Mouse (Mus musculus): Measurements from ENCODE around the gene Ago3. TPM values are rescaled to one million over a fixed set of nuclear protein-coding genes. Genes with fewer than 3 reads are reported as not detected.

Ago3 gene
- total RNA-seq, 1 experiment from 2014 or later: 19.3 TPM

DNA sequence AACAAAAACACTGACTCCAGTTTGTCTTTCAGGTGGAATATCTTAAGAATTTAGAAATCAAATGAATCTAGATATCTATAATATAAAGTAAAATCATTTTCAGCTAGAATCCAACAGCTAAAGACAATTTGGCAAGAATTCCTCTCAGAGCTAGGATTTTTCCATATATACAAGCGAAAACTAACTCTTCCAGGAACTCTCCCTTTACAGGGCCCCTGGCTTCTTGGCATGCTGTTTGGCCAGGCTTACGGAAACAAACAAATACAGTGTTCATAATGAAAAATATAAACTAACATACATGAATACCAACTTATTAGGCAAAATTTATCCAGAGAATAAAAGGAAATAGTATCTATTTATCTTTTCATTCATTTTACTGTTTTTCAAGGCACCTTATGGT, 5.5 kb downstream of the Ago3 start:
- no peak for DNase-seq

DNA sequence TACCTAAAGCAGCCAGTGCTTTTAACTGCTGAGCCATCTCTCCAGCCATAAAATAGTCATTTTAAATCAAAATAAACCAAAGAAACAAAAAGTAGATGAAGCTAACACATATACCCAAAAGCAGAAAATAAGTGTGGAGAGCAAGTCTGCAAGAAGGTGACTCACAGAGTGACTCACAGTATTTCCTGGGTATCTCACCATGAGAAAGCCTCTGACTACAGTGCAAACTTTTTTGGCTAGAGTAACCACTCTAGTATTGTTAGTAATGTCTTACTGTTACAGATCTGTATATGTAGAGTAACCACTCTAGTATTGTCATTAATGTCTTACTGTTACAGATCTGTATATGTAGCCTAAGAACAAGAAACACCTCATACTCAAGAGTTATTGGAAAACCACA, 13.6 kb downstream of the Ago3 start:
- DNase-seq: no peak

DNA sequence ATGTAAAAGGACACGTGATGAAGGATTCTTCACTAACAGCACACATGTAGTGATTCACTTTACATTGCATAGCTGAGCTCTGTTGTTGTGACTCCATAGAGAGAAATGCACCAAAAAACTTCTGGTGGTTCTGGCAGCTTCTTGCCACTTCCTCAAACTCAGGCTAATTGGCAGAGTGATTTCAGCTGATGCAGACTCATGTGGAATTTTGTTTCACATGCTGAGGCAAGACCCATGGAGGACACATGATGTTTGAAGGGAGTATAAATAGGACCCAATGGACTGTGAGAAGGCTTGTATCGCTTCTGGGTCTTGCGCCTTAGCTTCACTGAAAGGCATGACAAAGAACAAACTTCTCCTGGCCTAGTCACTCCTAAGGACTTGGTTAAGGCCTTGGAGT, 16.8 kb downstream of the Ago3 start:
- DNase-seq: no peak

DNA sequence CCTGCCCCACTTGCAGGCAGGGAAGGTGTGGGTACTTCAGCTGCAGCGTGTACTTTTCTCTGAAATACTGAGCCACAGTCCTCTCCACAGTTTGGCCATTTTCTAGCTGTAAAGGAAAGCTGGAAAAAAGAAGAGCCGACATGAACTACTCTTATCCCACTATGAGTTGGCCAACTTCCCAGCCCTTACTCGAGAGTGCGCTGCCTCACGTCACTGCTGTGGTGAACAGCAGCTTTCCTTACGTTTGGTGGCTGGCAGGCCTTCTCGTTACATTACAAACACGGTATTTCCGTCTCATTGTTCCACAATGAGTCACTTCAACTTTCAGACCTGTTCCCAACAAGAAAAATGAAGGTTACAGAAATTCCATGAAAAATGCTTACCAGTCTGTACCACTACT, 57.9 kb downstream of the Ago3 start:
- DNase-seq: peak; percentile 46

DNA sequence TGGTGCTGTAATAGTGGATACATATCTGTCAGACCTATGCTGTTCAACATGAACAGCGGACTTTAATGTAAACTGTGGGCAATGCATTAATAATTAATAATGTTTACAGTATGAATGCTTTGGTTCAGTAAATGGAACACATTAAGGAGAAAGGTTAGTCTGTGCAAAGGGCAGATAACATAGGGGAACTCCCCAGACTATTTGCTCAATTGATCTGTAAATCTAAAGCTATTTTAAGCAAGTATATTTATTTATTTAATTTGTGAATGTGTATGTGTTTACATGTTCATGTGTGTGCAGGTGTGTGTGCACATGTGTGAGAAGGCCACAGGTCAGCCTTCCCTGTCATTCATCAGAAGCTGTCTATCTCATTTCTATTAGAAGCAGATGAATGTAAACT, 69.3 kb downstream of the Ago3 start:
- DNase-seq: no peak

DNA sequence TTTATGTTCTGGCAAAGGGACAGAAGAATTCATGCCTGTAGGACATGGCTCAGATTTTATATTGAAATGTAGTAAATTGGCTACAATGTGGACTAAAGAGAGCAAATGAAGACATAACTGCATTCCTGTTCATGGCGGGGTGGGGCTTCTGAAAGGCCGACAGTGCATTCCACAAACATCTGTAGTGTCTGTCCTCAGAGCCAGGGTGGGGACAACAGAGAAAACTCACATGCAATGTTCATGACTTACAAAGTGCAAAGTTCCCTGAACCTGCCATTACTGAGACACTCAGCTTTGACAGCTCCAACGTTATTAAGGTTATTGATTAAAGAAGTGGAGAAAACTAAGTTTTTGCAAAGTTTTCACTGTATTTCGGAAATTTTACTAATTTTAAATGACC, 85.9 kb downstream of the Ago3 start:
- no peak for DNase-seq

DNA sequence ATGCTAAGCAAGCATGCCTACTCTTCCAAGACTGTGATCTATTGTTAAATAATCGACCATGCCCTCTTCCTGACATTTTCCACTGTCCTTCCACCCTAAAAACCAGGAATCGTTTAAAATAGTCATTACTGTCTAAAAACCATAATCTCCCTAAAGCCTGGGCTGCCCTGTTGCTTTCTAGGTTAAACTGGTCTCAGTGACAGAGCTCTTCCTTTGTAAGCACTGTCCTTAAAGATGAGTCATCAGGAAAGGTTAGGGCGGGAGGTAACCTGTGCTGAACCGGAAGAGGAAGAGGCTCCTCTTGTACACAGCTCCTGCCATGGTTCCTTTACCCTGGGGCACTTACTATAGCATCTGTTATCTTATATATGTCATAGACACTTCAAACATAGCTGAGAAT, 89.9 kb downstream of the Ago3 start:
- DNase-seq: no peak

DNA sequence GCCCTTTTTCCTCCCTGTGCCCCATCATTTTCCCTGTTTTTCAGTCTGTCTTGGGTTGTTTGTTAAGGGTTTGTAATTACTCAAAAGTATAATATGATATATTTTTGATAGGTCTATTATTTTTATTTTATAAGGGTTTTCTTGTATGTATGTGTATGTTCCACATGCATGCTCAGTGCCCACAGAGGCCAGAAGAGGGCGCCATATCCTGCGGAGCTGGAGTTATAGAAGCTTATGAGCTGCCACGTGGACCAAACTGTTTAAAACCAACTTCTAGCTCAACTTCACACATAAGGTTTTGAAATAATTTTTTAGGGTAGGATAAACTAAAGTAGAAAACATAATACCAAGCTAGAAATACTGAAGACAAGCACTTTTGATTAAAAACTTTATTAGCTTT, 97.0 kb downstream of the Ago3 start:
- peak; percentile 52 for DNase-seq

DNA sequence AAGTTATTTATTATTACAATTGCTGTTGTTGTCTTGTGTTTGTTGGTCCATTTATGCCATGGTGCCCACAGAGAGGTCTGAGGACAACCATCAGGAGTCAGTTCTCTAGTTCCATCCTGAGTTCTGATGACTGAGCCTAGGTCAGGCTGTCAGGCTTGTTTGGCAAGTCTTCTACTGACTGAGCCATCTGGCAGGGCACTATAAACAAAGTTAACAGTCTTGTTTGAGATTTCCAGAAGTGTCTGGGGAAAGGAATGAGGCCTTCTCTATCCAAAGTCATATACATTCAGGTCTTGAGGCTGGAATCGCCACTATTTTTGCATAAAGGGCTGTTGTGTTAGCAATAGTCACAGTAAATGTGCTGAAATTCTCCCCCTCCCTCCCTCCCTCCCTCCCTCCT, 97.6 kb downstream of the Ago3 start:
- DNase-seq: no peak

DNA sequence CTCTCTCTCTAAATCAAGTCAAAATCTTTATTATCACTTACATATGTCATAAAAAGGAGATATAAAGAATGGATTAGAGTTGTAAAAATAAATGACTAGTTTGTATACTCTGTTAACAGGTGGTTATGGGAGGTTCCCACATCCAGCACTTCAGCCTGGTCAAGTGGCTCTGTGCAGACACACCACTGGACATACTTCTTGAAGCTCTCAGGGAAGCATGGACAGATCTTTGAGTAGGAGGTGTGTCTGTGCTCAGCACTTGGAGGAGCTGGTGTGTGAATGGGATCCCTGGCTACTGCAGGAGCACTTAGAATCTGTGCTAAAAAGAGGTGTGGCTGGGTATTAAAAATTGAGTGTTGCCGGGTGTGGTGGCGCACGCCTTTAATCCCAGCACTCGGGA, 99.1 kb downstream of the Ago3 start:
- no peak for DNase-seq

DNA sequence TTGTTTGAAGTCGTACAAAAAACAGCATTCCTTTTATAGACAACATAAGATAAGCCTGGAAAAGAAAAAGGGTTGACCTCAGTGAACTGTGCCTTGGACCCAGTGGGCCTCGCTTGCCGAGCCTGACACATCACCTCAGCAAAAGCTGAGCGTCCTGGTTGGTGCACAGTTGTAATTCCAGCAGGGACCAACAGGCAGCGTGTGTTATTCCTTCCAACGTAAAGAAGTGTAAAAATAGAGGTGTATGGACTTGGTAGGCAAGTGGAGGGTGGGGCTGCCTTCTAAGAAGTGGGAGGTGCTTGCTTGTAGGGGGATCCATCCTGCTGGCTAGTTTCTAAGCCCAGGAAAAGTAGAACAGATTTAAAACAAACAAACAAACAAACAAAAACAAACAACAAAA, 103.3 kb downstream of the Ago3 start:
- no peak for DNase-seq

DNA sequence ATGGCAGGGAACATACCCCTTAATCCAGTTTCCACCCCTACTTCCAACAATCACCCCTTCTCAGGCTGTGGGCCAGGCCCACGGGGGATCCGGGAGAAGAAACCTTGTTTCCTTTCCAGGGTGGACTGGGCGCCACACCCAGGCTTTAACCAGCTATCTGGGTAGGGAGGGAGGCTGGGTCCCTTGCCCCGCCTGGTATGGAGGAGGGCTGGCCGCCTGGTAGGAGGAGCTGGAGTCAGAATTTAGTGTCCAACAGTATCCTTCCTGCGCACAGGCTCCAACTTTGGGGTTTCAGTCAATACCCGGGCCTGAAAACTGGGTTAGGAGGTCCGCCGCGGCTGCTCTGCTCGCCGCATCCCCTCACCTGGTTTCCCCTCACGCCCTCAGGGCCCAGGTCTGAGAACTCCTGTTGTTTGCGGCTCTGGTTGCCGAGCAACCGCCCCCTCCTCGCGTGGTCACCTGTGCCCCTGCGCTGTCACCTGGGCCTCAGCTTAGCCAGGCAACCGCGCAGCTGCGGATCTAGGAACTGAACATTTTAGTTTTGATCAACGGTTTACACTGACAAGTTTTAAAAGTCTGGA, 104.0 kb downstream of the Ago3 start, which contains the start of gene Tekt2:
Gene Tekt2 (minus strand): TSS at position 408 of the 581 bp plus-strand sequence.
- no peak for DNase-seq

DNA sequence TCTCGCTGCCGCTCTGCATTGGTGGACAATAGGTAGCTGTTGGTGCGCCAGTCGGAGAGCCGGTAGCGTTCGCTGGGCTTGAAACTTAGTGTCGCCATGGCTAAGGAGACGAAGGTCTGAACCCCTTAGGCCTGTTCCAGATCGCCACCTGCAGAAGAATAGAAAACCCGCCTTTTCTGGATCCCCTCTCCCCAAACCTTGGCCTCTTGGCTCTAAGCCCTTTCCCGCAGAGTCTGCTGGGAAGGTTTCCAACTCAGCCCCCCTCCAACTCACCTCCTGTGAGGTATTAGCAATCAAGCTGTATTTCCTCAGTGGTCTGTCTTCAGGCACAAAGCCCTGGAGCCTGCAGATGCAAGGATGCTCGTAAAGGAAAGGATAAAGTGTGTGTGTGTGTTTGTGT, 104.5 kb downstream of the Ago3 start:
- DNase-seq: no peak

DNA sequence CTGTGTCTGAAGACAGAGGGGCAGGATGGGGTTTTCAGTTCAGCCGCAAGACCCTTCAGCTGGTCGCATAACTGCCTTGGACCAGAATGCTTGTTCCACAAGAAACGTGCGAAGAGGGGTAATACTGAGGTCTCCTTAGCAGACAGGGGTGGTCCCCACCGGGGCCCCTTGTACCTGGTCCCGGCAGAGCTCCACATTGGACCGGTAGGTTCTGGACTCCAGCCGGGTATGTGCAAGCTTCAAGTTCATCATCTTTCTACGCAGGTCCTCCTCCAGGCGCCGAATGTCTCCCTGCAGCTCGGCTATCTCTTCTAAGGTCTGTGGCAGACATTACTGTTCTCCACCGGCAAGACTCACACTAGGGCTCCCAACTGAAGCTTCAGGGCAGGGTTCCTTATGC, 106.7 kb downstream of the Ago3 start:
- DNase-seq: no peak

DNA sequence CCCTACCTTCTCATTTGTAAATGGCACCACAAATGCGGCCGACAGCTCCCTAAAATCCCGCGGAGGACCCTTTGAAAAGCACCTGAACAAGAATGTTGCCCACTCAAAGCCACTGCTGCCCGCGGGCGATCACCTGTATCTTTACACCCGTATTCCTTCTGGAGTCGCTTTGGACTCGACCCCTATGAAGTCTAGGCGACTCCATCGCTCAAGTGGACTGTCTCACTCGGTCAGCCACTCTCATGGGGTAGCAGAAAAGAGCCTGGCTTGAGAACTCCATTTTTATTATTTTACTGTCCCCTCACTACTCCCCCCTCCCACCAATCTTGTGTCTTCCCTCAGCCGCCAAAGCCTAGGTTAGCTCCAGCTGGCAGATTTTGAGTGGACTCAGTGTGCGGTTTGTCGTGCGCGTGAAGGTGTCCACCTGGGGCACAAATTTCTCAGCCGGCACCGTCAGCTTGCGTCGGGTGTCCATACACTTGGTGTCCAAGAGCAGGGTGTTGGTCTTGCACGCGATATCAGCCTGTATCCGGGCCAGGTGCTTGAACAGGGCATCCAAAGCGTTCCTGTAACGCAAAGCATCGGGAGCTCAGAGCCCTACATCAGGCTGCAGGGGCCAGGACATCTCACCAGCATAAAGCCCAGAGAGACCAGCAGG, 107.4 kb downstream of the Ago3 start:
- no peak for DNase-seq

DNA sequence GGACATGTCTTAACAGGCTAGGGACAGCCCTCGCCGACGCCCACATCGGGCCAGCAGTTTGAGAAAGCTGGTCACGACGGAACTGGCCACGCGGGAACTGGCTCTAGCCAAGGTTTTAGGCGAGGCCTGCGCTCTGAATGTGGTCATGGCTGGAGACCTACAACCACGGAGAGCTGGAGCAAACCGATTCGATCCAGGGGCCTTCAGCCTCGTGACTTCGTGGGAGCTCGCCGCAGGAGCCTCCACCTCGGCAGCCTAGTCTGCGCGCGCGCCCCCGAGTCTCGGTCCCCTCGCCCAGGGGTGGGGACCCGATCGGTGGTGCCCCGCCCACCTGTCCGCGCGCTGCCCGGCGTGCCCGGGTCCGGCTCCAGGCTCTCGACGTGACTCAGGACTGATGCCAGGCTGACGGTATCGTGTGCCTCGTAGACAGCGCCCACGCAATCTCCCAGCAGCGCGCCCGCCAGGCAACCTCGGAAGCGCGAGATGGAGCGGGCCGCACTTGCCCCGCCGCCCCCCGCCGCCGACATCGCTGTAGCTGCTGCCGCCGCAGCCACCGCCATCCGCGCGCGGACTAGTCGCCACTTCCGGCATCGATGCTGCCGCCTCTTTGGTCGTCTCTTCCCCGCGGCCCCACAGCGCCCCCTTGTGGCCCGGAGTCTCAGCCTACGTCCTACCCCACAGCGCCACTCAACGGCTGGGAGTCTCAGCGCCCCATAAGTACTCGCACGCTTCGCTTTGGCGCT, 108.1 kb downstream of the Ago3 start, which contains the start of gene Adprhl2:
Gene Adprhl2 (minus strand): TSS at position 593 of the 743 bp plus-strand sequence.
- peak; percentile 100 for DNase-seq

DNA sequence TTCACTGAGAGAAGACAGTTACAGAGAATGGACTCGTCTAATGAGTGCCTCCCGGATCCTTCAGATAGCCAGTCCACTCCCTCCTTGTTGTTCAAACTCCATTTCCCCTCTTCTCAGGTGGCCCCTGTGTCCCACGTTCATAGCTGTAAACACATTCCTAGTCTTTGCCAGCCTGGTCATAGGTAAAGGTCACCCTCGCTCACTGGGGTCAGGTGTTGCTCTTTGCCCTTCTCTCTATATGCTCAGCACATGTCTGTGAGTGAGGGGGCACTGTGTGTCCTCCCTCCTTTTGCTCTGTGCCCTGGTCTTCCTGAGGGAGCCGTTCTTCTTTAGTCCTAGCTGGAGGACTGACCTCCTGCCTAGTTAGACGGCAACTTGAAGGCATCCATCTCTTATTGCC, 109.5 kb downstream of the Ago3 start:
- DNase-seq: no peak

DNA sequence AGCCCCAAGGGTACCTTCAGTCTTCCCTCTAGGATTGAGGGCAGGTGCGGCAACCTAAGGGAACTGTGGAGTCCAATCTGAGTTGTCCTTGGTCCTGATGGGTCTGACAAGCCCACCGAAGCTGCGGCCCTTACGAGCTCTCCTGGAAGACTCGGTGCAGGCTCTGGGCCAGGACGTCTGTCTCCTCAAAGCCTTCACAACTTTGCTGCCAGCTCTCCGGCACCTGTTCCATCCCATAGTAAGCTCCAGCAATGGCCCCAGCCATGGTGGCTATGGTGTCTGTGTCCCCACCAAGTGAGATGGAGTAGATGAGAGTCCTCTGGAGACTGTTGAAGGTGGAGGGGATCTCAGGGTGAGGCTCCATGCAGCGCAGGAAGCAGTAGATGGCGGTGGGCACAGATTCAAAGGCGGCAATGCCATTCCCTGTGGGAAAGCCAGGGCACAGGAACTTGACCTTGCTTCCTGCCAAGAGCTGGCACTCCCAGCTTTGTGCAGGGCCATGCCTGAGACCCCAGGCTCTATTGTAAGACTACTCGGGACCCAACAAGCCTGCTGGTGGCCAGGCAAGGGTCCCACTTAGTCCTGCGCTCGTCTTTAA, 112.8 kb downstream of the Ago3 start:
- peak; percentile 58 for DNase-seq

DNA sequence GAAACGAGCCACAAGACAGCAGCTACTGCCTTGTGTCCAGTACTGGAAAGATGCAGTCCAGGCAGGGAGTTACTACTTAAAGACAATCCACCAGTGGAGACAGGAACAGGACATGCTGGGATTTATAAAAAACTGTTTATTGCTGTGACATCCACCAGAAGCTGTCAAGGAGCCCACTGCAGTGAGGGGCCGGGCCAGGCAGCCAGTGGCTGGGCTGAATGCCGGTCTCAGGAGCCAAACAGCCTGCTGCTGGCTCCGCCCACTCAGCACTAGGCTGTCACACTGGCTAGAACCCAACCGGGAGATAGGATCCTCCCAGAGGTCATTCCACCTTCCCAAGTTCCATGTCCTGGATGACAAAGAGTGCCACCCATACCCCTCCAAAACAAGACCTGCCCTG, 113.4 kb downstream of the Ago3 start:
- peak; percentile 64 for DNase-seq

DNA sequence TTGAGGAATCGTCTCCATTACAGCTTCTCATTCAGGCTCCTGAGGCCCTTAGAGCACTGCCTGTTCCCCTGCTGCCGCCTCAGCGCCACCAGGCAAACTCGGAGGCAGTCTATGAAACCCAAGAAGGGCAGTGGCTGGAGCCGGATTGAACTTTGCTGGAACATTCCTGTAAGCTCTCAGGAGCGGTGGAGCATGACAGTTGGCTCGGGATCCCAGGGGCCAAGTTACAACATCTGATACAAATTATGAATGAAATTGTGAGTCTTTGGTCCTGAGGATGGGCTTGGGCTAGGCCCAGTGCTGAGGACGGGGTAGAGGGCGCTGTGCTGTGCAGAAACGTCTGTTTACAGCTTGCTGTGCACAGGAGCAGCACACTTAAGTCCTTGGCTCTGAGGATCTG, 115.0 kb downstream of the Ago3 start:
- no peak for DNase-seq

DNA sequence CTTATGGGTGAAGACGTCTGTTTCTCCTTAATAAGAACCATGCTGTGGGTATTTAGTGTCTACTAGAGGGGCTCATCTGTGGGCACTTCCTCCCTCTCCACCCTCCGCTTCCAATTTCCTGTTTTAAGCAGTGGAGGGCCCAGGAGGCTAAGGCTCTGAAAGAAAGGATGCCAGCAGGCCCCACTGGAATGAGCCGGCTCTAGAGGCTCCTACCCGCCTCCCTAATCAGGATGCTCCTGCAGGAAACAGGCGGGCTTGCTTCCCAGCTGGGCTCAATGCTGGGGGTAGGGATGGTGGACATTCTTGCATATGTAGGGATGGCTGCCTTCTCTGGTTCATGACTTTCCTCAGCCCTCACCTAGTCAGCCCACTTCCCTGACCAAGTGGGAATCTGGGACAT, 116.2 kb downstream of the Ago3 start:
- no peak for DNase-seq

DNA sequence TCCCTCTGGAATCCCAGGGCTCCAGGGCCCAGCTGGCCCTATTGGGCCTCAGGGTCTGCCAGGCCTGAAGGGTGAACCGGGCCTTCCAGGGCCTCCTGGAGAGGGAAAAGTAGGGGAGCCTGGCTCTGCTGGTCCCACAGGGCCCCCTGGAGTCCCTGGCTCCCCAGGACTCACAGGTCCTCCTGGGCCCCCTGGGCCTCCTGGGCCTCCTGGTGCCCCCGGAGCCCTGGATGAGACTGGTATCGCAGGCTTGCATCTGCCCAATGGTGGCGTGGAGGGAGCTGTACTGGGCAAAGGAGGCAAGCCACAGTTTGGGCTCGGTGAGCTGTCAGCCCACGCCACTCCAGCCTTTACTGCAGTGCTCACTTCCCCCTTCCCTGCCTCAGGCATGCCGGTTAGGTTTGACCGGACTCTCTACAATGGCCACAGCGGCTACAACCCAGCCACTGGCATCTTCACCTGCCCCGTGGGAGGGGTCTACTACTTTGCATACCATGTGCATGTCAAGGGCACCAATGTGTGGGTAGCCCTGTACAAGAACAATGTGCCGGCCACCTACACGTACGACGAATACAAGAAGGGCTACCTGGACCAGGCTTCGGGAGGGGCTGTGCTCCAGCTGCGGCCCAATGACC, 117.7 kb downstream of the Ago3 start:
- no peak for DNase-seq

DNA sequence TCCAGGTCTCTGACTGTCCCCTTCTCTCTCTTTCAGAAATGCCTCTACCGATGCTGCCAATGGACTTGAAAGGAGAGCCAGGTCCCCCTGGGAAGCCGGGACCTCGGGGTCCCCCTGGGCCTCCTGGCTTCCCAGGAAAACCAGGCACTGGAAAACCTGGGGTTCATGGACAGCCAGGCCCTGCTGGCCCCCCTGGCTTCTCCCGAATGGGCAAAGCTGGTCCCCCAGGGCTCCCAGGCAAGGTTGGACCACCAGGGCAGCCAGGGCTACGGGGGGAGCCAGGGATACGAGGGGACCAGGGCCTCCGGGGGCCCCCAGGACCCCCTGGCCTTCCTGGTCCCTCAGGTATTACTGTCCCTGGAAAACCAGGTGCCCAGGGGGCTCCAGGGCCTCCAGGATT, 119.0 kb downstream of the Ago3 start:
- DNase-seq: no peak

Data from adrenal gland, postnatal 14 days (tissue).